Mouse (Mus musculus): Measurements from ENCODE around the gene Ucn2.

- no peak for TF ChIP-seq CTCF (IDR thresholded peaks at IDR 0.05; ENCODE audit: borderline replicate concordance, insufficient read depth, low read length)
- TF ChIP-seq POLR2A (IDR thresholded peaks at IDR 0.05; ENCODE audit: low read depth, low read length): peak; percentile 97
Measured at GRCm38 (mm10) chr9:108991428-108992084, 5.7 kb downstream of the Ucn2 start, which contains the start of gene Pfkfb4.

All from embryonic fibroblast, embryonic 13.5 days (primary cell).